Comparison of ENCODE assay signal across 21 mouse cellular contexts in the genomic region with DNA sequence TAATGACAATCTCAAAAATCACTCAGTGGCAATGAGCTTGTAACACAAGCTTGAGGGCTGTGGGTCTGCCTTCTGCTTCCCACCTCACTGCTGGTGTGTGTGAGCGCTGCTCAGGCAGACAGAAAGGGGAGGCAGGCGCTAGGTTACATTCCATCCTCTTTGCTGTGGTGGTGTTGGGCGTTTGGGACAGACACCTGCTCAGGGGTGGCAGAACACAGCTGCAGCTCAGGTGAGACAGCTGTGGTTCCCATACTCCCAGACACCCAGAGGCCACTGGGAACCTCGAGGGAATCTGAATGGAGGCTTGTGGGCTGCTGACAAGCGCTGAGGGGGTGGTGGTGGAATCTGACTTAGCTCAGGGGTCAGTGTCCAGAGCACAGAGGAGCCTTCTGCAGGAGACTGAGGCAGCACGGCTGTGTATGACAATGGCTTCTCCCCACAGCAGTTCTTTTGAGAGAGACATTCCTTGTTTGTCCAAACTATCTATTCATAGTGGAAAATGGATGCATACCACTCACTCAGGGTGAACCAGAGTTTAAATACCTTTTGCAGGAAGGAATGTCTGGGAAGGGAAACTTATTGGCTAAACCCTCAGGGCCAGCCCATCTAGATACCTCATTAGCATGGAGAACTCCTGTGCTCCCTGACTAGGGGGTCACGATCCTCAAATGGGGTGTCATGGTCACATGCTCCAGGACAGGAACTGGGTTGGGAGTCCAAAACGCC. TPM values are rescaled to one million over a fixed set of nuclear protein-coding genes. Genes with fewer than 3 reads are reported as not detected.
DNase-seq lines count a peak whose midpoint lies in the region; ATAC-seq and TF ChIP-seq lines count a peak whose summit lies in the region.
"Had no signal": no experiment of that assay in that cellular context is flagged by ENCODE, and none has a peak within 500 bp of the region (broad histone marks: within the 10 kb centered on the region; RNA-seq: fewer than 3 reads in every experiment).

No protein-coding gene starts in this region.

- peaks cover 46% of the 10 kb centered on the region for H3K4me1 ChIP-seq in hindbrain, embryonic 10.5 days (replicated peaks)
- H3K4me1 ChIP-seq in hindbrain, embryonic 13.5 days (replicated peaks), result peaks cover 9% of the 10 kb centered on the region; the same call in 1 of the 2 replicates
- H3K4me1 ChIP-seq in liver, embryonic 12.5 days, result peaks cover 56% of the 10 kb centered on the region
- H3K4me1 ChIP-seq in liver, postnatal 0 days (ENCODE audit: insufficient read depth), result peaks cover 17% of the 10 kb centered on the region
- peaks cover 52% of the 10 kb centered on the region for H3K4me1 ChIP-seq in liver, embryonic 13.5 days (replicated peaks)
- H3K4me1 ChIP-seq in embryonic facial prominence, embryonic 10.5 days, result peaks cover 32% of the 10 kb centered on the region
- H3K4me1 ChIP-seq: embryonic facial prominence, embryonic 15.5 days had no signal

- 53% methylated on average over 8 of the region's 8 CpGs for WGBS in hindbrain, embryonic 10.5 days
- 49% methylated on average over 8 of the region's 8 CpGs for WGBS in hindbrain, embryonic 13.5 days
- WGBS in liver, embryonic 12.5 days (ENCODE audit: insufficient replicate concordance), result 63% methylated on average over 8 of the region's 8 CpGs
- WGBS in liver, postnatal 0 days (ENCODE audit: insufficient replicate concordance), result 64% methylated on average over 8 of the region's 8 CpGs
- WGBS in liver, embryonic 13.5 days (ENCODE audit: insufficient replicate concordance), result 57% methylated on average over 8 of the region's 8 CpGs
- WGBS in embryonic facial prominence, embryonic 10.5 days, result 58% methylated on average over 8 of the region's 8 CpGs

- TF ChIP-seq CTCF in liver, postnatal 0 days (IDR thresholded peaks at IDR 0.05; ENCODE audit: low read depth), result no peak

- H3K4me2 ChIP-seq in hindbrain, embryonic 13.5 days, result no peak overlapping the region
- no peak overlapping the region for H3K4me2 ChIP-seq in liver, embryonic 12.5 days
- H3K4me2 ChIP-seq in liver, postnatal 0 days (ENCODE audit: low read depth, low read length), result no peak overlapping the region
- no peak overlapping the region for H3K4me2 ChIP-seq in liver, embryonic 13.5 days
- H3K4me2 ChIP-seq: embryonic facial prominence, embryonic 15.5 days; hindbrain, embryonic 14.5 days had no signal

- H3K27ac ChIP-seq in hindbrain, embryonic 10.5 days, result peak overlapping the region; percentile 31; the same call in 1 of the 2 replicates
- H3K27ac ChIP-seq in hindbrain, embryonic 13.5 days, result no peak overlapping the region
- H3K27ac ChIP-seq in liver, embryonic 12.5 days, result peak overlapping the region; percentile 20; the same call in 1 of the 2 replicates
- no peak overlapping the region for H3K27ac ChIP-seq in liver, postnatal 0 days (ENCODE audit: low read depth)
- 0 out of 2 replicates have a peak overlapping the region, but pooled peaks have one; percentile 82 for H3K27ac ChIP-seq in liver, embryonic 13.5 days
- H3K27ac ChIP-seq in embryonic facial prominence, embryonic 10.5 days (replicated peaks), result no peak overlapping the region
- H3K27ac ChIP-seq: embryonic facial prominence, embryonic 15.5 days; hindbrain, embryonic 14.5 days had no signal

- H3K9me3 ChIP-seq in hindbrain, embryonic 10.5 days, result no peaks in the 10 kb centered on the region
- no peaks in the 10 kb centered on the region for H3K9me3 ChIP-seq in hindbrain, embryonic 13.5 days
- H3K9me3 ChIP-seq in liver, embryonic 12.5 days (replicated peaks), result peaks cover 9% of the 10 kb centered on the region
- H3K9me3 ChIP-seq in liver, postnatal 0 days (ENCODE audit: low read length), result no peaks in the 10 kb centered on the region; the same call in 1 of the 2 replicates
- H3K9me3 ChIP-seq in liver, embryonic 13.5 days (replicated peaks), result peaks cover 8% of the 10 kb centered on the region
- H3K9me3 ChIP-seq in embryonic facial prominence, embryonic 10.5 days, result no peaks in the 10 kb centered on the region
- H3K9me3 ChIP-seq: embryonic facial prominence, embryonic 15.5 days; heart, embryonic 10.5 days had no signal

- no peak overlapping the region for H3K4me3 ChIP-seq in hindbrain, embryonic 10.5 days
- no peak overlapping the region for H3K4me3 ChIP-seq in hindbrain, embryonic 13.5 days
- no peak overlapping the region for H3K4me3 ChIP-seq in liver, embryonic 12.5 days
- no peak overlapping the region for H3K4me3 ChIP-seq in liver, postnatal 0 days (ENCODE audit: low read depth, low read length)
- H3K4me3 ChIP-seq in liver, embryonic 13.5 days (replicated peaks), result no peak overlapping the region
- no peak overlapping the region for H3K4me3 ChIP-seq in embryonic facial prominence, embryonic 10.5 days
- H3K4me3 ChIP-seq: embryonic facial prominence, embryonic 15.5 days; erythroblast, embryonic 14.5 days; heart, embryonic 10.5 days had no signal

- H3K9ac ChIP-seq in hindbrain, embryonic 13.5 days, result no peak overlapping the region
- no peak overlapping the region for H3K9ac ChIP-seq in liver, embryonic 12.5 days
- H3K9ac ChIP-seq in liver, postnatal 0 days (replicated peaks), result no peak overlapping the region
- no peak overlapping the region for H3K9ac ChIP-seq in liver, embryonic 13.5 days
- H3K9ac ChIP-seq: embryonic facial prominence, embryonic 15.5 days; hindbrain, embryonic 14.5 days had no signal

- TF ChIP-seq EP300 in liver, postnatal 0 days (IDR thresholded peaks at IDR 0.05; ENCODE audit: low read depth), result no peak

- peaks cover 5% of the 10 kb centered on the region; the same call in 1 of the 2 replicates for H3K27me3 ChIP-seq in hindbrain, embryonic 10.5 days (ENCODE audit: insufficient read depth, poor library complexity, severe bottlenecking)
- 0 out of 2 replicates have a peak, but pooled peaks cover 7% of the 10 kb centered on the region for H3K27me3 ChIP-seq in hindbrain, embryonic 13.5 days
- H3K27me3 ChIP-seq in liver, embryonic 12.5 days (replicated peaks), result 0 out of 2 replicates have a peak, but pooled peaks cover 12% of the 10 kb centered on the region
- H3K27me3 ChIP-seq in liver, postnatal 0 days (ENCODE audit: insufficient read depth, low read length), result no peaks in the 10 kb centered on the region
- no peaks in the 10 kb centered on the region for H3K27me3 ChIP-seq in liver, embryonic 13.5 days
- H3K27me3 ChIP-seq in embryonic facial prominence, embryonic 10.5 days (replicated peaks; ENCODE audit: low read depth, poor library complexity, severe bottlenecking), result peaks cover 9% of the 10 kb centered on the region

- no peaks in the 10 kb centered on the region for H3K36me3 ChIP-seq in hindbrain, embryonic 10.5 days
- no peaks in the 10 kb centered on the region for H3K36me3 ChIP-seq in hindbrain, embryonic 13.5 days
- H3K36me3 ChIP-seq in liver, embryonic 12.5 days, result no peaks in the 10 kb centered on the region
- H3K36me3 ChIP-seq in liver, postnatal 0 days (replicated peaks; ENCODE audit: insufficient read depth, low read length), result no peaks in the 10 kb centered on the region
- no peaks in the 10 kb centered on the region for H3K36me3 ChIP-seq in liver, embryonic 13.5 days
- no peaks in the 10 kb centered on the region for H3K36me3 ChIP-seq in embryonic facial prominence, embryonic 10.5 days (replicated peaks)
- H3K36me3 ChIP-seq: embryonic facial prominence, embryonic 15.5 days; heart, embryonic 10.5 days had no signal

- ATAC-seq in hindbrain, embryonic 13.5 days (ENCODE audit: low FRiP score), result no peak
- no peak for ATAC-seq in liver, embryonic 12.5 days
- no peak for ATAC-seq in liver, postnatal 0 days
- ATAC-seq in liver, embryonic 13.5 days (ENCODE audit: low read depth), result no peak
- ATAC-seq: activated CD4-positive, CD25-positive, alpha-beta regulatory T cell, adult 4 months; forebrain, embryonic 16.5 days had no signal

- no peak for DNase-seq in hindbrain, embryonic 10.5 days (ENCODE audit: low spot score)
- no peak for DNase-seq in liver, postnatal 0 days
- peak; percentile 85 for DNase-seq in Muller cell, postnatal 12 days (ENCODE audit: inconsistent ontology term)
- DNase-seq in liver, embryonic 13.5 days, result no peak
- DNase-seq in embryonic facial prominence, embryonic 10.5 days (ENCODE audit: low spot score), result no peak
- DNase-seq: adrenal gland, adult 2 months; adrenal gland, postnatal 25 days; cerebellum, adult 18-20 months; cerebellum, adult 9-11 months; gastrocnemius, postnatal 10 days; heart, adult 18-20 months; heart, postnatal 10 days; heart, postnatal 4 days had no signal

RNA-seq across cellular contexts. Expression of a gene that starts 7.3 kb away (rescaled TPM):
- polyA plus RNA-seq in hindbrain, embryonic 10.5 days (2016; fragmentation: Nextera tagmentation; extraction: Ambion mirVana), result 0.35 and 1.4 TPM in 2 replicates
- 1.9 and 3.3 TPM in 2 replicates for polyA plus RNA-seq in hindbrain, embryonic 13.5 days (2015; fragmentation: Nextera tagmentation; extraction: Ambion mirVana)
- polyA plus RNA-seq in liver, embryonic 12.5 days (2016; fragmentation: Nextera tagmentation; extraction: Ambion mirVana), result 0.73 and 0.77 TPM in 2 replicates
- 0.59 and 0.86 TPM in 2 replicates for polyA plus RNA-seq in liver, postnatal 0 days (2015; fragmentation: Nextera tagmentation; extraction: Ambion mirVana)
- polyA plus RNA-seq in liver, embryonic 13.5 days (2015; fragmentation: Nextera tagmentation; extraction: Ambion mirVana), result 0.33 and 0.60 TPM in 2 replicates
- 0.35 and 0.69 TPM in 2 replicates for polyA plus RNA-seq in embryonic facial prominence, embryonic 10.5 days (2016; fragmentation: Nextera tagmentation; extraction: Ambion mirVana)
- polyA plus RNA-seq: activated CD4-positive, CD25-positive, alpha-beta regulatory T cell, adult 4 months; erythroblast, embryonic 14.5 days; heart, embryonic 10.5 days had no signal

RNA-seq across cellular contexts. Expression of a gene that starts 10.6 kb away (rescaled TPM):
- 0.19 and 0.42 TPM in 2 replicates for polyA plus RNA-seq in hindbrain, embryonic 10.5 days (2016; fragmentation: Nextera tagmentation; extraction: Ambion mirVana)
- polyA plus RNA-seq in hindbrain, embryonic 13.5 days (2015; fragmentation: Nextera tagmentation; extraction: Ambion mirVana), result 5.2 and 5.5 TPM in 2 replicates
- 0.15 and 0.16 TPM in 2 replicates for polyA plus RNA-seq in liver, embryonic 12.5 days (2016; fragmentation: Nextera tagmentation; extraction: Ambion mirVana)
- 0.33 TPM in 1 of 2 replicates, not detected in the other for polyA plus RNA-seq in liver, postnatal 0 days (2015; fragmentation: Nextera tagmentation; extraction: Ambion mirVana)
- 0.23 and 0.30 TPM in 2 replicates for polyA plus RNA-seq in liver, embryonic 13.5 days (2015; fragmentation: Nextera tagmentation; extraction: Ambion mirVana)
- 0.20 and 0.80 TPM in 2 replicates for polyA plus RNA-seq in embryonic facial prominence, embryonic 10.5 days (2016; fragmentation: Nextera tagmentation; extraction: Ambion mirVana)
- polyA plus RNA-seq: activated CD4-positive, CD25-positive, alpha-beta regulatory T cell, adult 4 months; erythroblast, embryonic 14.5 days; heart, embryonic 10.5 days had no signal

RNA-seq across cellular contexts. Expression of a gene that starts 31.4 kb away (rescaled TPM):
- polyA plus RNA-seq in hindbrain, embryonic 10.5 days (2016; fragmentation: Nextera tagmentation; extraction: Ambion mirVana), result 37.2 and 40.9 TPM in 2 replicates
- polyA plus RNA-seq in hindbrain, embryonic 13.5 days (2015; fragmentation: Nextera tagmentation; extraction: Ambion mirVana), result 26.9 and 30.0 TPM in 2 replicates
- polyA plus RNA-seq in liver, embryonic 12.5 days (2016; fragmentation: Nextera tagmentation; extraction: Ambion mirVana), result 40.5 and 45.1 TPM in 2 replicates
- 34.5 and 36.2 TPM in 2 replicates for polyA plus RNA-seq in liver, postnatal 0 days (2015; fragmentation: Nextera tagmentation; extraction: Ambion mirVana)
- 35.4 and 36.0 TPM in 2 replicates for polyA plus RNA-seq in liver, embryonic 13.5 days (2015; fragmentation: Nextera tagmentation; extraction: Ambion mirVana)
- 34.0 and 35.9 TPM in 2 replicates for polyA plus RNA-seq in embryonic facial prominence, embryonic 10.5 days (2016; fragmentation: Nextera tagmentation; extraction: Ambion mirVana)

Comparison
In these comparisons a context has a peak if more than half of its experiments do, and no peak if none do; other contexts are left out.
1. H3K27ac ChIP-seq: peak in hindbrain, embryonic 10.5 days (single experiment), liver, embryonic 12.5 days (single experiment) and liver, embryonic 13.5 days (single experiment); none in hindbrain, embryonic 13.5 days (single experiment), liver, postnatal 0 days (single experiment) and embryonic facial prominence, embryonic 10.5 days (single experiment).